Mouse (Mus musculus): ENCODE measurements around the gene Defb29. TPM values are rescaled to one million over a fixed set of nuclear protein-coding genes. Genes with fewer than 3 reads are reported as not detected.

Gene Defb29
- polyA plus RNA-seq, 1 experiment from 2014 or later, result not detected

DNA sequence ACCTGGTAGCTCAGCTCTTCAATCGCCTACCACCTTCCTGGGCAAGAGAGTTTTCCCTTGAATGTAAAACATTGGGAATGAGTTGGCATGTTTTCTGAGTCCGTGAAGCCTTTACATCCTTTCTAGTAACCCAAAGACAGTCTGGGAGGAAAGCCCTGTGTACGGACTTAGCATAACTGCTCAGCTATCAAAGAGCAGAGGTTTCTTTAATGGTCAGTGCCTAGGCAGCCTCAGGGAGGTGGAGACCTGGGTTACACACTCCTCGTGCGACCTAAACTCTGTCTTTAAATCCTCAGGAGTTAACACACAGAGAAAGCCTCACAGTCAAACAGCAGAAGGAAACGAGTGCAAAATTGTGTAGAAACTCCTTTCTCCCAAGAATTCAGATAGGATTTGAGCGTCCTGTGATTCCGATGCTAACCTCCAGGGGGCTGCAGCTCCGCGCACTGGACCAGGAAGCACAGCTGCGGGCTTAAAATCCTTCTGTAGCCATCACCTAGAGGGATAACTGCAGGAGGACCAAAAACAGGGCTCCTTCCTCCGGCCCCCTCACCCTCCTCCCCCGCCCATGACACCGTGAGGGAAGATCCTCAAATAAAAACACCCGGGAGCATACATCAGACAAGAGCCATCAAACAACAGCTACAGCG lies 14.0 kb upstream of the Defb29 start:
- ATAC-seq, result no peak
- H3K27me3 ChIP-seq, result no peaks in the 10 kb centered on the region
- 0 out of 2 replicates have a peak, but pooled peaks cover 4% of the 10 kb centered on the region for H3K4me1 ChIP-seq
- no peak overlapping the region for H3K27ac ChIP-seq
- no peak overlapping the region for H3K4me3 ChIP-seq
- H3K9me3 ChIP-seq (replicated peaks), result no peaks in the 10 kb centered on the region
- peak overlapping the region; percentile 32; the same call in 1 of the 2 replicates for H3K9ac ChIP-seq
- H3K36me3 ChIP-seq (ENCODE audit: poor library complexity, severe bottlenecking), result no peaks in the 10 kb centered on the region
- WGBS, result 13% methylated on average over 16 of the region's 16 CpGs
- H3K4me2 ChIP-seq, result peak overlapping the region; percentile 44

DNA sequence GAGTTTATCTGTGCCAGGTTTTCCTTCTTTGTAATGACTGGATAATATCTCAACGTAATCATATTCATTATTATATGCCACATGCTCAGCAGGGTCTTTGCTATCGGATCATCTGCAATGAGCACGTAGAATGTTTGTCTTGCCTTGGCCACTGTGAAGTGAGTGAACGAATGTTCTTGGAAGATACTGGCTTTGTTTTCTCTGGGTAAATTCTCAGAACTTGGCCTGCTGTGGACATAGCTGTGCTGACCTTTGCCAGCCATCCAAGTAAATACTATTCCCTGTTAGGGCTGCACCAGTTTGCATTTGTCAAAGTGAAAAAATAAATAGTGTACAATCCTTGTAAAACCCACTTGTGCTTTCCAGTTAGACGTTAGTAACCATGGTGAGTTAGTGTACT lies 8.2 kb upstream of the Defb29 start:
- Histone ChIP-seq H3K4me3 (no peak overlapping the region), H3K36me3 (ENCODE audit: poor library complexity, severe bottlenecking) (no peaks in the 10 kb centered on the region), H3K9me3 (replicated peaks) (no peaks in the 10 kb centered on the region), H3K27me3 (no peaks in the 10 kb centered on the region), H3K4me1 (no peaks in the 10 kb centered on the region), H3K9ac (no peak overlapping the region), H3K27ac (no peak overlapping the region), H3K4me2 (no peak overlapping the region)
- no peak for ATAC-seq
- 83% methylated on average over 5 of the region's 5 CpGs for WGBS

DNA sequence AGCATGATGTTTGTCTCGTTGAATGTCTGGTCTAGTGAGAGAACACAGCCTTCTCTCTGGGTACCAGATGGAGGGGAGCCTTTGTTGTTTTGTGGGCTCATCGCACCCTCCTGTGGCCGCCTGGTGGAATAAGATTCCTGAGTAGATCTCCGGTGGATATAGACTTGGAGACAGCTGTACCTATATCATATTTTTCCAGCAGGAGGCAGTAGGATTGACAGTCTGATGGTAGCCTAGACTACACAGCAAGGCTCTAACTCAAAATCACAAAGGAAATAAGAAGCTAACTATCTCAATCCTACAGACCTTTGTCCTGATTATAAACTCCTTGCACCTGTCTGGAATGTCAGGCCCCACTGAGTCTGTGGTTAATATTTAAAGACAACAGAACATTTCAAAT lies 4.8 kb upstream of the Defb29 start:
- H3K36me3 ChIP-seq (ENCODE audit: poor library complexity, severe bottlenecking), result no peaks in the 10 kb centered on the region
- H3K9ac ChIP-seq, result no peak overlapping the region
- no peaks in the 10 kb centered on the region for H3K4me1 ChIP-seq
- H3K27ac ChIP-seq, result no peak overlapping the region
- H3K27me3 ChIP-seq, result no peaks in the 10 kb centered on the region
- WGBS, result 15% methylated on average over 4 of the region's 4 CpGs
- H3K4me2 ChIP-seq, result no peak overlapping the region
- H3K9me3 ChIP-seq (replicated peaks), result no peaks in the 10 kb centered on the region
- ATAC-seq, result peak; percentile 80; the same call in 1 of the 2 replicates
- no peak overlapping the region for H3K4me3 ChIP-seq

DNA sequence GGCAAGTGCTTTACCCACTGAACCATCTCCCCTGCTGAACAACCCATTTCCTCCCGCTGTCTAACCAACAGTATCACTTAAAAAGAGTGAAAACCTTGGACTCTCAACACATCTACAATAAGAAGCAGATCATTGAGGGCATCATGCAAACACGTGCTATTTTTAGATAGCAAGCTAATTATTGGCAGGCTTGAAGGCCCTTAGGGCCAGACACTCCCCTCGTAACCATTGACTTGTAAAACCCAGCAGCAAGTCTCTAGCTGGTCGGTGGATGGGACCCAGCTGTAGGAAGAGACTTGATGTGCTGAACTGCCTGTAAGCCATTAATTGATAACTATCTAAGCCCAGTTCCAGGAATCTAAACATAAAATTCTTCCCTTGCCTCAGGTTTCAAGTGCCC lies 3.6 kb upstream of the Defb29 start:
- H3K9ac ChIP-seq, result no peak overlapping the region
- no peaks in the 10 kb centered on the region for H3K4me1 ChIP-seq
- no peak overlapping the region for H3K27ac ChIP-seq
- no peaks in the 10 kb centered on the region for H3K36me3 ChIP-seq (ENCODE audit: poor library complexity, severe bottlenecking)
- H3K4me2 ChIP-seq, result no peak overlapping the region
- no peaks in the 10 kb centered on the region for H3K9me3 ChIP-seq (replicated peaks)
- no peaks in the 10 kb centered on the region for H3K27me3 ChIP-seq
- ATAC-seq, result no peak
- no peak overlapping the region for H3K4me3 ChIP-seq
- 84% methylated on average over 4 of the region's 4 CpGs for WGBS

DNA sequence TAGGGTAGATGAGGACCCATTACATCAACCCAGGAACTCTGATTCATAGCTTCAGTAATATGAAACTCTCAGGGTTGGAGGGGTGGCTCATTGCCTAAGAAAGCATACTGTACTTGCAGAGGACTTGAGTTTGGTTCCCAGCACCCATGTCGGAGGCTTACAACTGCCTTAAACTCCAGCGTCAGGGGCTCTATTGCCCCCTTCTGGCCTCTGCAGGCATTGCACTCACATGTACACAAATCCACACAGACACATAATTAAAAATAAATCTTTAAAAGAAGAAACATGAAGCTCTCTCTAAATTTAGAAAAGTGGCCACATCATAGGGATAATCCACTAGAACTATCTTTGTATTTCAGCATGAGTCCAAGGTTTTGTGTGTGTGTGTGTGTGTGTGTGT lies 3.0 kb upstream of the Defb29 start:
- Histone ChIP-seq H3K4me2 (no peak overlapping the region), H3K9ac (no peak overlapping the region), H3K27ac (no peak overlapping the region), H3K4me3 (no peak overlapping the region), H3K4me1 (no peaks in the 10 kb centered on the region), H3K9me3 (replicated peaks) (no peaks in the 10 kb centered on the region), H3K27me3 (no peaks in the 10 kb centered on the region), H3K36me3 (ENCODE audit: poor library complexity, severe bottlenecking) (no peaks in the 10 kb centered on the region)
- ATAC-seq, result no peak
- 79% methylated on average over 2 of the region's 2 CpGs for WGBS

DNA sequence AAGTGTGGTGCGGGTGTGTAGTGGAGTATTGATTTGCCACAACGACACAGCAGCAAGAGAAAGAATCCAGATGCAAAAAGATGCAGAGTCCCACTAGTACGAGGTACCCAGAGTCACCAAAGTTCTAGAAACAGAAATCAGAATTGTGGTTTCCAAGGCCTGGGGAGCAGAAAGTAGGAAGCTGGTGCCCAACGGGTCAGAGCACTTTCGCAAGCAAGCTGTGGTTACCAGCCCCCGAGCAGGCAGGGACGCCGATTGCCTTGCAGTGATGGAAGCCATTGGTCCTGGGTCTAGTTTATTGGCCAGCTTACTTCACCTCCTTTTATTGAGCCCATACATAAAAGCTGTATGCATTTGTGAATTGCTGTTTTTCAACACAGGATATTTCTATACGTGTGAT lies 2.1 kb upstream of the Defb29 start:
- H3K27ac ChIP-seq, result no peak overlapping the region
- H3K36me3 ChIP-seq (ENCODE audit: poor library complexity, severe bottlenecking), result no peaks in the 10 kb centered on the region
- no peak overlapping the region for H3K9ac ChIP-seq
- no peak for ATAC-seq
- H3K27me3 ChIP-seq, result no peaks in the 10 kb centered on the region
- WGBS, result 87% methylated on average over 9 of the region's 9 CpGs
- no peaks in the 10 kb centered on the region for H3K4me1 ChIP-seq
- H3K4me3 ChIP-seq, result no peak overlapping the region
- no peak overlapping the region for H3K4me2 ChIP-seq
- no peaks in the 10 kb centered on the region for H3K9me3 ChIP-seq (replicated peaks)

DNA sequence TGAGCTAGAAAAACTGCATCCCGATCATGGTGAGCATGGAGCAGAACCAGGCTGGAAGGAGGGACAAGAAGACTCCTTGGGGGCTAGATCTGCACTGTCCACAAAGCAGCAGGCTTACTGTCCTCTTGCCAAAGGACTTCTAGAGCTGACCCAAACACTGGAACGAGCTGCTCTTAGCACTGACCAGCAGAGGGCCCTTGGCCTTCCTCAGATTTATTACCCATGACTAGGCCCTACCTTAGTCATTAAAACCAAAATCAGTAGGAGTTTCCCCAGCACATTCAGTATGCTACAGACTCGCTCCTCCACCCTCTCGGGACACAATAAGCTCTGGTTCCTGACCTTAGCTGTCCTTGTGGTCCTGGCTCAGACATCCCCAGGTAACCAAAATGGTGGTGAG lies 21.9 kb downstream of the Defb29 start, which contains the start of gene Defb28:
TSS of gene Defb28 (plus strand) at position 275 of the 400 bp plus-strand sequence.
- no peaks in the 10 kb centered on the region for H3K36me3 ChIP-seq (ENCODE audit: poor library complexity, severe bottlenecking)
- no peaks in the 10 kb centered on the region for H3K27me3 ChIP-seq
- no peak for ATAC-seq
- no peak within 1 kb of the TSS for H3K4me3 ChIP-seq
- WGBS, result 77% methylated on average over 4 of the region's 4 CpGs
- no peak within 1 kb of the TSS for H3K27ac ChIP-seq
- no peak within 1 kb of the TSS for H3K4me2 ChIP-seq
- H3K4me1 ChIP-seq, result no peaks in the 10 kb centered on the region
- no peaks in the 10 kb centered on the region for H3K9me3 ChIP-seq (replicated peaks)
- H3K9ac ChIP-seq, result no peak within 1 kb of the TSS

DNA sequence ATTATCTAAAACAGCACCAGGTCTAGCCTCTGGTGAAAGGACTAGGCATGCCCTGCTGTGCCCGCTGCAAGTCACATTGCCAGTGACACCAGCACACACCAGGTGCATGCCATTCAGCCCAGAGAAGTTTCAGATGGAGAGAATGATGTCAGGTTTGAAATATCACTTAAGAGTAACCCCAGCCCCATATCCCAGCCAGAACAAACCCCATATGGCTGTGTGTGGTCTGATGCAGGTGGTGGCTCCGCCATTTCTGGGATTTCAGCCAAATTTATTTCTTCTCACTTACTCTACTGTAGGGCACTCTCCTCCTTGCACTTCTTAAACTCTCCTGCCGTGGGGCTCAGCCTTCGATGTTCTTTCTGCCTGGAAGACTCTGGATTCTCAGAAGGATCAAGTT lies 23.8 kb downstream of the Defb29 start:
- ATAC-seq, result no peak

DNA sequence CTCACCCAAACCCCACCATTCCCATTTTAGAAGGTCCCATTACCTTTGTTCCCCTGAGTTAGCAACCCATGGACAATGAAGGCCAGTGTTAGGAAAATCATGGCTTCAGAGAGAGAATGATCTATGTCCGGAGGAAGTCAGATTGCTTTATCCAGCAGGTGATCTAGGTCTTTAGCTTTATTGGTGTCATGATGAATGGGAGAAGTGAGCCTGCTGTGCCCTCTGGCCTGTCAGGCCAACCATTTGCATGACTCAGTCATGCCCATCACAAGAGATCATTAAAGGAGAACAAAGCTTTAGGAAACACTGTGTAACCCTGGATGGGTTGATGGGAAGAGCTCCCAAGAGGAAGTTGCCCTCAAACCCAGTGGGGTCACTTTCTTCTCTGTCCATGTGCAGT lies 28.3 kb downstream of the Defb29 start, which contains the start of gene Defb26:
TSS of gene Defb26 (minus strand) at position 101 of the 400 bp plus-strand sequence.
- no peaks in the 10 kb centered on the region for H3K36me3 ChIP-seq (ENCODE audit: poor library complexity, severe bottlenecking)
- ATAC-seq, result no peak
- H3K9ac ChIP-seq, result no peak within 1 kb of the TSS
- H3K4me2 ChIP-seq, result no peak within 1 kb of the TSS
- no peak within 1 kb of the TSS for H3K27ac ChIP-seq
- no peaks in the 10 kb centered on the region for H3K27me3 ChIP-seq
- H3K9me3 ChIP-seq (replicated peaks), result no peaks in the 10 kb centered on the region
- no peak within 1 kb of the TSS for H3K4me3 ChIP-seq
- WGBS, result 67% methylated on average over 1 of the region's 1 CpGs
- no peaks in the 10 kb centered on the region for H3K4me1 ChIP-seq

More for the DNA sequence above, 23.8 kb downstream of the Defb29 start:
- H3K9ac ChIP-seq, result no peak overlapping the region
- H3K4me2 ChIP-seq, result no peak overlapping the region
- no peaks in the 10 kb centered on the region for H3K4me1 ChIP-seq
- H3K36me3 ChIP-seq (ENCODE audit: poor library complexity, severe bottlenecking), result no peaks in the 10 kb centered on the region
- no peak overlapping the region for H3K4me3 ChIP-seq
- WGBS, result 70% methylated on average over 4 of the region's 4 CpGs
- H3K27me3 ChIP-seq, result no peaks in the 10 kb centered on the region
- H3K27ac ChIP-seq, result no peak overlapping the region
- no peaks in the 10 kb centered on the region for H3K9me3 ChIP-seq (replicated peaks)

DNA sequence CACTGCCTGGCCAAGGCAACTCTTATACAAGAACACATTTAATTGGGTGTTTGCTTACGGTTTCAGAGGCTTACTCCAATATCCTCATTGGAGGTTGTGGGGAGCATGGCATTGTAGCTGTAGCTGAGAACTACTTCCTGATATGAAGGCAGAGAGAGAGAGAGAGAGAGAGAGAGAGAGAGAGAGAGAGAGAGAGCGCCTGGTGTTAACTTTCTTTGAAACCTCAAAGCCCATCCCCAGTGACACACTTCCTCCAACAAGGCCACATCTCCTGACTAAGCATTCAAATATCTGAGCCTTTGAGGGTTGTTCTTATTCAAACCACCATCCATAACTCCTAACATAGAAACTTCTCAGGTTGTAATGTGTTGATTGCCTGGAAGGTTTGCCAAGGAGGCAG lies 35.9 kb downstream of the Defb29 start:
- WGBS, result 88% methylated on average over 2 of the region's 2 CpGs
- H3K4me3 ChIP-seq, result no peak overlapping the region
- H3K9me3 ChIP-seq (replicated peaks), result no peaks in the 10 kb centered on the region
- no peaks in the 10 kb centered on the region for H3K36me3 ChIP-seq (ENCODE audit: poor library complexity, severe bottlenecking)
- H3K27me3 ChIP-seq, result no peaks in the 10 kb centered on the region
- H3K9ac ChIP-seq, result no peak overlapping the region
- no peak for ATAC-seq
- H3K4me1 ChIP-seq, result no peaks in the 10 kb centered on the region
- H3K4me2 ChIP-seq, result no peak overlapping the region
- H3K27ac ChIP-seq, result no peak overlapping the region

DNA sequence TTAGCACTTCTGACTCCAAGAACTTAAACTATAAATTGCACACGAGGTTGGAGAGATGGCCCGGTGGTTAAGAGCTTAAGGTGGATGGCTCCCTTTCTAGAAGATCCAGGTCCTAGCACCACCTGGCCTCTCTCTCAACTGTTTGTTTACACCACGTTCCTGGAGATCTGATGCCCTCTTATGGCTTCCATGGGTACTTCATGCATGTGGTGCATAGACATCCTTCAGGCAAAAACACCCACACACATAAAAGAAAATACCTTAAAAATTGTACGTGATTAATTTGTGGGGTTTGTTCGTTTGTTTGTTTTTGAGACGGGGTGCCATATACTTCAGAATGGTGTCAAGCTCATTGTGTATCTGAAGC lies 39.1 kb downstream of the Defb29 start:
- no peaks in the 10 kb centered on the region for H3K27me3 ChIP-seq
- H3K27ac ChIP-seq, result no peak overlapping the region
- no peaks in the 10 kb centered on the region for H3K9me3 ChIP-seq (replicated peaks)
- no peaks in the 10 kb centered on the region for H3K4me1 ChIP-seq
- 80% methylated on average over 6 of the region's 6 CpGs for WGBS
- H3K9ac ChIP-seq, result no peak overlapping the region
- H3K4me2 ChIP-seq, result no peak overlapping the region
- no peak for ATAC-seq
- no peak overlapping the region for H3K4me3 ChIP-seq
- no peaks in the 10 kb centered on the region for H3K36me3 ChIP-seq (ENCODE audit: poor library complexity, severe bottlenecking)

DNA sequence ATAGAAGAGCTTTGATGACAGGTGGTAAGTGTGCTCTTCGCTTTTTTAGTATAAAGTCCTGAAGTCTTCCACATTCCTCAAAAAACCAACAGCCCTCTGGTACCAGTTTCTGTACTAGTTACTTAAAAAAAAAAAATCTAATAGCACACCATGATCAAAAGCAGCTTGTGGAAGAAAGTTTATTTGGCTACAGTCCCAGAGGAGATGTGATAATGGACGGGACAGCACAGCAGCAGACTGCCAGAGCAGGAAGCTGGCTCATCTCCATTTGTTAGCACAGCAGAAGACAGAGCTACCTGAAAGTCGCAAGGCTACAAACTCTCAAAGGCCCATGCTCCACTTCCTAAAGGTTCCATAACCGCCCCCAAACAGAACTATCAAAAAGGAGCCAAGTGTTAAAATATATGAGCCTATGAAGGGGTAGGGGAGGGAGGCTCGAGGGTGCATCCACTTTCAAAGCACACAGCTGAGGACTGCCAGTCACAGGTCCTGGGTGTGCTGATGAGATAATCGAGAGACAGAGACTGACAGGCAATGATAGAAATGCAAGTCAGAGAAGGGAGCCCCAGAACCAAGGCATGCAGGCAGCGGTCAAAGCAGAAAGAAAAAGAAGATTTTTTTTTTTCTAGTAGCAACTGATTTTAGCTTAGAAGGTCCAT lies 39.6 kb downstream of the Defb29 start:
- ATAC-seq, result no peak
- H3K9ac ChIP-seq, result no peak overlapping the region
- WGBS, result 84% methylated on average over 7 of the region's 7 CpGs
- H3K9me3 ChIP-seq (replicated peaks), result no peaks in the 10 kb centered on the region
- no peaks in the 10 kb centered on the region for H3K36me3 ChIP-seq (ENCODE audit: poor library complexity, severe bottlenecking)
- no peak overlapping the region for H3K4me3 ChIP-seq
- no peak overlapping the region for H3K27ac ChIP-seq
- no peak overlapping the region for H3K4me2 ChIP-seq
- H3K27me3 ChIP-seq, result no peaks in the 10 kb centered on the region
- no peaks in the 10 kb centered on the region for H3K4me1 ChIP-seq

DNA sequence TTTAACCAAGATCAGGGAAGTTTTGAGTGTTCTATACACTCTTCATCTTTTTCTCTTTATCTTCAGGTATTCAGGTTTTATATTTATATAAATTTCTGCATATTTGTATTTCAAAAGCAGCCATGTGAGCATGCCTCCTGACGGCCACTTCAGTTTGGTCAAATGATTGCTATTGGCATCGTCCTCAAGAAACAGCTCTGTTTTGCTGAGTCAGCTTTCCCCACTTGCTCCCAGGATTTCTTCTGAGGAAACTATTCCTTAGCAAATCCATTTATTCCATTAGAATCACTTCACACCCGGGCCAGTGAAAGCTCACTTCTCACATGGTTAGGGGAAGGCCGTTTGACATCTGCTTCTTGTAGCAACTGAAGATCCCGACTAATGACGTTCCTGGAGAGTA lies 41.9 kb downstream of the Defb29 start:
- Histone ChIP-seq H3K4me1 (no peaks in the 10 kb centered on the region), H3K9ac (no peak overlapping the region), H3K4me2 (no peak overlapping the region), H3K36me3 (ENCODE audit: poor library complexity, severe bottlenecking) (no peaks in the 10 kb centered on the region), H3K4me3 (no peak overlapping the region), H3K27me3 (no peaks in the 10 kb centered on the region), H3K9me3 (replicated peaks) (no peaks in the 10 kb centered on the region), H3K27ac (no peak overlapping the region)
- WGBS, result 85% methylated on average over 6 of the region's 6 CpGs
- no peak for ATAC-seq

All from forebrain, embryonic 13.5 days (tissue).